Mouse (Mus musculus): ENCODE measurements around the gene Smad1. TPM values are rescaled to one million over a fixed set of nuclear protein-coding genes. Genes with fewer than 3 reads are reported as not detected.

Gene Smad1
- total RNA-seq, 1 experiment from 2014 or later = 30.6 TPM

- DNase-seq = no peak
These were observed 14.7 kb downstream of the Smad1 start for GRCm38 (mm10) chr8:79384276-79385271.

GRCm38 (mm10) chr8:79382857-79383262, 16.5 kb downstream of the Smad1 start:
- DNase-seq = peak; percentile 20

- no peak for DNase-seq
These were observed 17.5 kb downstream of the Smad1 start for GRCm38 (mm10) chr8:79381771-79382170.

GRCm38 (mm10) chr8:79380386-79380785, 18.9 kb downstream of the Smad1 start:
- no peak for DNase-seq

DNA sequence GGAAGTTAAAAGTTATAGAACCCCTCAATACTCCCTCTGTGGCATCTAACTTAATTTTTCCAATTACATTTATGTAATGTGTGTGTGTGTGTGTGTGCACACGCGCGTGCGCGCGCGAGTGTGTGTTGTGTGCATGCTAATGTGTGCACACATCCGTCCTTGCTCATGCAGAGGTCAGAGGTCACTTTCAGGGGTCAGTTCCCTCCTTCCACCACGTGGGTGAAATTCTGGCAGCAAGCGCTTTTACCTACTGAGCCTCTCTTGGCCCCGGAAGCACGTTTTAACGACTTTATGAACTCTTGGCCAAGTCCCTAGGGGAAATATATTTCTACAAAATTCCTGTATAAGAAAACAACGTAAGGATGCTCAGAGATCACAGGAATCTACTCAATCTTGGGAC, 19.3 kb downstream of the Smad1 start:
- no peak for DNase-seq

DNA sequence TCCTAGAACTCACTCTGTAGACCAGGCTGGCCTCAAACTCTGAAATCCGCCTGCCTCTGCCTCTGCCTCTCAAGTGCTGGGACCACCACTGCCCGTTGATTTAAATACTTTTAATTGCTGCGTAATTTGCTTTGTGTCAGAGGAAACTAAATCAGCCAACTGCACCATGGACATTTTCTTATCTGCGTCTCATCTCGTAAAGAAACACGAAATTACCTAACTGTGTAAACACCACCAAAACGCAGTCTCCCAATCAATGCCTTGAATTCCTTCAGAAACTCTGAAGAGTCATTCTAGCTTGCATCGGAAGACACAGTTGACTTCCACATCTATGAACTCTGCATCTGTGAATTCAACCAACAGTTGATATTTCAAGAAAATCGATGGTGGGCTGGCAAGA, 22.7 kb downstream of the Smad1 start:
- DNase-seq = no peak

DNA sequence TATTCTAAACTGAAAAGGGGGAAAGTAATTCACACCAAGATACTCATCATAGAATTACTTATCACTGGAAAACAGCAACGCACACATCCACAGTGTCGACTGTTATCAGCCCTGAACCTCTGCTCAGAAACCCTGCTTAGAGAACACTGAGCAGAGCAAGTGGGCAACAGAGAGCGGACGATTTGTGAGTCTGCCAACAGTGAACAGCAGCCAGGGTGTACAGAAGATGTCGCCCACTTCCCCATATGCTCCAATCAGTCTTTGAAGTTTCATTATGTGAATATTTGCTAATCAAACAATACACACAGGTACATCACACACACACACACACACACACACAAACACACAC, 23.6 kb downstream of the Smad1 start:
- no peak for DNase-seq

GRCm38 (mm10) chr8:79375074-79375774, 24.1 kb downstream of the Smad1 start:
- DNase-seq = no peak

DNA sequence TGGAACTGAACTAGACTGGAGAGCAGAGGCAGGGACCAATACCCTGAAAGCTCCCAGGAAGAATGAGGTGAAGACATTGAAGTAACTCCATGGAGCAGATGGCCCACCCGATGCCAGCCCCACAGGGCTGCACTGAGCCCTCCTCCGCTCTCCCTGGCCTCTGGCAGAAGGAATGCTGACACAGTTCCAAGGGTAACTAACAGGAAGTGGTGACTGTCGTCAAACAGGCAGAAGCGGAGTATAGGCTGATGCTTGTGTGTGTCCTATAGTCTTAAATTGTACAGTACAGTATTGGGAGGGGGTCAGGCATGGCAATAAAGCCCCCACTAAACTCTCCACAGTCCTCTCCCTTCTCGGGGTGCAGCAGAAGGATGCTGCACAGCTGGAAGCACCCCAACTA, 24.9 kb downstream of the Smad1 start:
- DNase-seq = peak; percentile 28

DNA sequence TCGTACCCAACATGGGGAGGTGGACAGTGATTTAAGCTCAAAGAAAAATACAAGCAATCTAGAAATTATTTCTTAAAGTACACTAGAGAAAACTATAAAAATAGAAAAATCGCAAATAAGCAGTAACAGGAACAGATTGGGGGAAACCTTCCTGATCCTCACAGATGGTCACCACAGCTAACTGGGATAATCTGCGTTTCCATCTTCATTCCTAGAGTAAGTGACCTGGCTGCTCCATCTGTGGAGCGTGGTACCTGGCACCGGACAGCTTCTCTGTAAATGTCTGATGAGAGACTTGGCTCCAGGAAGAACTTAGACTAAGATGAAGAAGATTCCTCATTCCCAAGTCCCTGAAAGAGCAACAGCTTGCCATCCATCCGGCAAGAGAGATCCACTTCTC, 25.8 kb downstream of the Smad1 start:
- no peak for DNase-seq

- no peak for DNase-seq
These were observed 26.4 kb downstream of the Smad1 start for GRCm38 (mm10) chr8:79372960-79373359.

DNA sequence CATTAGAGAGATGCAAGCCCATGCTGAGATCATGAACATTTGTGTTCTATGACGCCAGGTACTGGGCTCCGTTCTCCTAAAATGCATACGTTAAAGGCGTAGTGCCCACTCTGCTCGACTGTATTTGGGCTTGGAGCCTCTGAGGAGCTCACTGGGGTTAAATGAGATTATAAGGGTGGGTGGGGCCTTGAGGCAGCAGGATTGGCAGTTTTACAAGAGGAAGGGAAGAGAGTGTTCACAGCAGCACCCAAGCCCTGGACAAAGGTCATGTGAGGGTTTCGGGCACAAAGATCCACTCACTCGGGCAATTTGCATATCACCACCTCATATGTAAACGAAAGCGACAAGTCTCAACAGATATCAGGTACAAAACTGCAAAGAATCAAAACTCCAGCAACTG, 26.8 kb downstream of the Smad1 start:
- no peak for DNase-seq

DNA sequence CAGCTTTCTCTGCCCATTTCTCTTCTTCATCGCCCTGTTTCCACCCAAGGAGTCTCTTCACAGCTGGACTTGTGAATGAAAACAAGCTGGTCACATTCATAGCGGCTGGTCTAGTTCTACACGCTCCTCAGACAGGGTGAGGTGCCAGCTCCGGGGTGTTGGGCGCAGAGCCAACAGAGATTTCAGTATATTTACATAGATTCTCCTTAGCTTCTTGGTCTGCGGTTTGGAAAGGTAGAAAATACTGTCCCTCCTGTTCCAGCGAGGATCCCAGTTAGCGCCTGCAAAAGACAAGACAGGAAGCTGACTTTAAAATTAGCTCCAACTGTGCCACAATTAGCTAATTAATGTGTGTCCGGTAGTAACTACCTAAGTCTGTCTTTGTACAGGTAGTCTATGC, 27.2 kb downstream of the Smad1 start:
- DNase-seq = no peak

- no peak for DNase-seq
These were observed 28.6 kb downstream of the Smad1 start for GRCm38 (mm10) chr8:79370646-79371290.

GRCm38 (mm10) chr8:79369163-79369562, 30.2 kb downstream of the Smad1 start:
- no peak for DNase-seq

GRCm38 (mm10) chr8:79367959-79368358, 31.4 kb downstream of the Smad1 start:
- DNase-seq = no peak

DNA sequence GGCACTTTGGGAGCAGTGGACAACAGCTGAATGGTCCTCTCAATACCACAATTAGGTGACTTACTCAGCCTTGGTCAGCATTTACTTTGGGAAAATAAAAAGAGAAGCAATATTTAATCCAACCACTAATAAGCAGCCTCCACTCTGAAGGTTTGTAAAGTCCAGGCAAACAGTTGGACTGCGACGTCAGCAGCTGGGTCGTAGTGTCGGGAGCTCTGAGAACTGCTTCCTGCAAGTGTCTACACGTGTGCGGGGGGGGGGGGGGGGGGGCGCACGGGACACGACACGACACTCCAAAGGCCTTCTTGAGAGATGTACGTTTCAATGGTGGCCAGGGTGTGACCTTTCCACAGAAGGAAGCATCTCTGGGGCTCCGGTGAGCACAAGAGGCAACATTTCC, 32.0 kb downstream of the Smad1 start:
- DNase-seq = no peak

DNA sequence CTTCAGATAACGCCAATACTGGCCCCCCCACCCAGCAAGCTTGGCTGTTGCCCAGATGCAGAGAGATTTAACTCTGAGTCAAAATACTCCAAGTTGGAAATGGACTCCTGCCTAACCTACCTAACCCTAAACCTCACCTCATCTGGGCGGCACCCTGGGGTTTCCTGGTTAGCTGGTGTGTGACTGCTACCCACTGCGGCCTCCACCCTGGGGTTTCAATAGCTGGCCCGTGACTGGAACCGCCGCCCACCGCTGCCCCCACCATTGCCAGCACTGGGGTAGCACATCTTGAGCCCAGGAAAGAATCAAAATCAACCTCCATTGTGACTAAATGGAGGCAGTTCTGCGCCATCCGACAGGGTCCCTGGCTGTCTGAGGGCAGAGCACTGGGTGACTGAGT, 33.1 kb downstream of the Smad1 start:
- no peak for DNase-seq

GRCm38 (mm10) chr8:79365707-79366106, 33.6 kb downstream of the Smad1 start:
- DNase-seq = no peak

GRCm38 (mm10) chr8:79364806-79365205, 34.5 kb downstream of the Smad1 start:
- DNase-seq = no peak

GRCm38 (mm10) chr8:79362430-79362829, 36.9 kb downstream of the Smad1 start:
- DNase-seq = no peak

GRCm38 (mm10) chr8:79360774-79361527, 38.4 kb downstream of the Smad1 start:
- peak; percentile 16 for DNase-seq

Data from adrenal gland, postnatal 14 days (tissue).